Comparison of ENCODE assay signal across 8 mouse cellular contexts in the genomic region with DNA sequence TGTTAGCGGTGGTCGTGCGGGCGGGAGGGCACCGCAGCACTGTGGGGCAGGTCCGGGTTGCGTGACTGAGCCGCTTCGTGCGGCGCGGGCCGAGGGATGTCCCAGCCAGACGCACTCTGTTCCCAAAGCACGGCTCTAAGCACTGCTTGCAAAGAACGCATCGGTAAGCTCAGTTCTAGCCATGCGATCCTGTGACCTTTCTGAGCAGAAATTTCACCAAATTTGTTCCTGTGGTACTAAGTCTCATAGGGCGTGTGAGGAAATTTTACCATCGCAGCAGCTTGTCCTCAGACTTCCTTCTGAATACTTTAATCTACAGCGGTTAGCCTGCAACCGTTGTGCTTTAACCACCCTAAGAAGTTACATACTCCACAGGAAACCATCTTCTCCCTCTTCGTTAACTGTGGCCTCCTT. TPM values are rescaled to one million over a fixed set of nuclear protein-coding genes. Genes with fewer than 3 reads are reported as not detected.
DNase-seq lines count a peak whose midpoint lies in the region; ATAC-seq and TF ChIP-seq lines count a peak whose summit lies in the region.

No protein-coding gene starts in this region.

- peak overlapping the region; percentile 84 for H3K27ac ChIP-seq in kidney, embryonic 16.5 days (ENCODE audit: low read length)
- H3K27ac ChIP-seq in bone marrow, adult 2 months (ENCODE audit: control insufficient read depth, insufficient read depth, low read depth, low read length, poor library complexity): peak overlapping the region; percentile 100
- H3K27ac ChIP-seq in hindbrain, embryonic 10.5 days: peak overlapping the region; percentile 92

- H3K9me3 ChIP-seq in kidney, embryonic 16.5 days (ENCODE audit: low read length): no peaks in the 10 kb centered on the region
- no peaks in the 10 kb centered on the region for H3K9me3 ChIP-seq in hindbrain, embryonic 10.5 days

- no peak for DNase-seq in kidney, postnatal 4 days
- DNase-seq in hindbrain, embryonic 10.5 days (ENCODE audit: low spot score): no peak
- DNase-seq in ovary, postnatal 14 days (ENCODE audit: low spot score): no peak
- no peak for DNase-seq in gastrocnemius, adult 8-10 months (ENCODE audit: low spot score in 2 of 2)
- DNase-seq in left cerebral cortex, adult 18-20 months (ENCODE audit: low spot score in 2 of 2): no peak

- no peak for TF ChIP-seq POLR2A in bone marrow, adult 2 months (IDR thresholded peaks at IDR 0.05; ENCODE audit: borderline replicate concordance, control insufficient read depth, low read depth, low read length)

- no peaks in the 10 kb centered on the region for H3K27me3 ChIP-seq in kidney, embryonic 16.5 days (ENCODE audit: insufficient read depth, low read length)
- H3K27me3 ChIP-seq in hindbrain, embryonic 10.5 days (ENCODE audit: insufficient read depth, poor library complexity, severe bottlenecking): peaks cover 18% of the 10 kb centered on the region; the same call in 1 of the 2 replicates

- peak; percentile 69 for ATAC-seq in kidney, embryonic 16.5 days (ENCODE audit: low FRiP score, low TSS enrichment)
- peak; percentile 15 for ATAC-seq in megakaryocyte progenitor cell, adult 5-6 weeks (replicated peaks; ENCODE audit: poor library complexity)

- WGBS in kidney, embryonic 16.5 days: under 1% methylated on average over 23 of the region's 23 CpGs
- under 1% methylated on average over 23 of the region's 23 CpGs for WGBS in bone marrow, adult 2 months
- WGBS in hindbrain, embryonic 10.5 days: 1% methylated on average over 23 of the region's 23 CpGs

- peak overlapping the region; percentile 86 for H3K4me2 ChIP-seq in kidney, embryonic 16.5 days (replicated peaks; ENCODE audit: low read depth, low read length)

- peak overlapping the region; percentile 95 for H3K4me3 ChIP-seq in kidney, embryonic 16.5 days (ENCODE audit: low read length)
- peak overlapping the region; percentile 93 for H3K4me3 ChIP-seq in bone marrow, adult 2 months (replicated peaks; ENCODE audit: control insufficient read depth, low read depth, low read length)
- peak overlapping the region; percentile 86 for H3K4me3 ChIP-seq in hindbrain, embryonic 10.5 days

- H3K9ac ChIP-seq in kidney, embryonic 16.5 days (replicated peaks; ENCODE audit: low read length): peak overlapping the region; percentile 86

- H3K36me3 ChIP-seq in kidney, embryonic 16.5 days (ENCODE audit: insufficient read depth, low read length): peaks cover 17% of the 10 kb centered on the region; the same call in 1 of the 2 replicates
- peaks cover 30% of the 10 kb centered on the region for H3K36me3 ChIP-seq in hindbrain, embryonic 10.5 days

- H3K4me1 ChIP-seq in kidney, embryonic 16.5 days (ENCODE audit: insufficient read depth, low read length): peaks cover 14% of the 10 kb centered on the region; the same call in 1 of the 2 replicates
- H3K4me1 ChIP-seq in bone marrow, adult 2 months (ENCODE audit: control insufficient read depth, insufficient read depth, low read length): peaks cover 1% of the 10 kb centered on the region; the same call in 1 of the 2 replicates
- peaks cover 18% of the 10 kb centered on the region for H3K4me1 ChIP-seq in hindbrain, embryonic 10.5 days (replicated peaks)

- TF ChIP-seq CTCF in bone marrow, adult 2 months (IDR thresholded peaks at IDR 0.05; ENCODE audit: control insufficient read depth, insufficient read depth, low read length): no peak

RNA-seq across cellular contexts. Expression of gene Ankrd12, which starts 0.6 kb away (rescaled TPM):
- 24.1 and 28.0 TPM in 2 replicates for polyA plus RNA-seq in kidney, embryonic 16.5 days (2015; fragmentation: Nextera tagmentation; extraction: Ambion mirVana)
- 19.4 and 27.4 TPM in 2 replicates for polyA plus RNA-seq in bone marrow, adult 2 months (2011; ENCODE audit: insufficient read depth, insufficient read length, low replicate concordance, missing spikeins)
- polyA plus RNA-seq in hindbrain, embryonic 10.5 days (2016; fragmentation: Nextera tagmentation; extraction: Ambion mirVana): 15.9 and 20.2 TPM in 2 replicates
- 52.8 and 60.3 TPM in 2 replicates for total RNA-seq in megakaryocyte progenitor cell, adult 5-6 weeks (2015)
- 48.1 and 73.1 TPM in 2 replicates for total RNA-seq in megakaryocyte progenitor cell, adult 5-6 weeks (2017)
- total RNA-seq in gastrocnemius, adult 8-10 months (2022): 10 to 100 TPM; 13.3 to 20.2 (median 17.1) TPM
- 100 to 1,000 TPM; 355 to 356 TPM for total RNA-seq in left cerebral cortex, adult 18-20 months (2021)

RNA-seq across cellular contexts. Expression of gene Ndufv2, which starts 23.9 kb away (rescaled TPM):
- 385 and 423 TPM in 2 replicates for polyA plus RNA-seq in kidney, embryonic 16.5 days (2015; fragmentation: Nextera tagmentation; extraction: Ambion mirVana)
- polyA plus RNA-seq in bone marrow, adult 2 months (2011; ENCODE audit: insufficient read depth, insufficient read length, low replicate concordance, missing spikeins): 92.9 and 164 TPM in 2 replicates
- polyA plus RNA-seq in hindbrain, embryonic 10.5 days (2016; fragmentation: Nextera tagmentation; extraction: Ambion mirVana): 326 and 335 TPM in 2 replicates
- total RNA-seq in megakaryocyte progenitor cell, adult 5-6 weeks (2015): 238 and 242 TPM in 2 replicates
- total RNA-seq in megakaryocyte progenitor cell, adult 5-6 weeks (2017): 243 and 254 TPM in 2 replicates
- total RNA-seq in gastrocnemius, adult 8-10 months (2022): 100 to 1,000 TPM; 578 to 651 (median 630) TPM
- 100 to 1,000 TPM; 229 to 241 TPM for total RNA-seq in left cerebral cortex, adult 18-20 months (2021)

RNA-seq across cellular contexts. Expression of gene Washc1, which starts 33.9 kb away (rescaled TPM):
- 45.6 and 50.7 TPM in 2 replicates for polyA plus RNA-seq in kidney, embryonic 16.5 days (2015; fragmentation: Nextera tagmentation; extraction: Ambion mirVana)
- polyA plus RNA-seq in bone marrow, adult 2 months (2011; ENCODE audit: insufficient read depth, insufficient read length, low replicate concordance, missing spikeins): 24.4 and 47.4 TPM in 2 replicates
- polyA plus RNA-seq in hindbrain, embryonic 10.5 days (2016; fragmentation: Nextera tagmentation; extraction: Ambion mirVana): 31.8 and 34.5 TPM in 2 replicates
- total RNA-seq in megakaryocyte progenitor cell, adult 5-6 weeks (2015): 14.7 and 15.1 TPM in 2 replicates
- total RNA-seq in megakaryocyte progenitor cell, adult 5-6 weeks (2017): 22.5 and 29.8 TPM in 2 replicates
- 10 to 100 TPM; 14.5 to 20.8 (median 17.9) TPM for total RNA-seq in gastrocnemius, adult 8-10 months (2022)
- total RNA-seq in left cerebral cortex, adult 18-20 months (2021): 10 to 100 TPM; 43.5 to 43.7 TPM

RNA-seq across cellular contexts. Expression of gene Ddx11, which starts 45.9 kb away (rescaled TPM):
- polyA plus RNA-seq in kidney, embryonic 16.5 days (2015; fragmentation: Nextera tagmentation; extraction: Ambion mirVana): 22.4 and 25.4 TPM in 2 replicates
- polyA plus RNA-seq in bone marrow, adult 2 months (2011; ENCODE audit: insufficient read depth, insufficient read length, low replicate concordance, missing spikeins): 13.2 and 27.6 TPM in 2 replicates
- 22.8 and 26.9 TPM in 2 replicates for polyA plus RNA-seq in hindbrain, embryonic 10.5 days (2016; fragmentation: Nextera tagmentation; extraction: Ambion mirVana)
- 13.4 and 17.3 TPM in 2 replicates for total RNA-seq in megakaryocyte progenitor cell, adult 5-6 weeks (2015)
- total RNA-seq in megakaryocyte progenitor cell, adult 5-6 weeks (2017): 18.4 and 23.3 TPM in 2 replicates
- under 1 TPM; 0.11 to 0.81 (median 0.39) TPM for total RNA-seq in gastrocnemius, adult 8-10 months (2022)
- 1 to 10 TPM; 1.1 to 1.4 TPM for total RNA-seq in left cerebral cortex, adult 18-20 months (2021)

Comparison
In these comparisons a context has a peak if more than half of its experiments do, and no peak if none do; other contexts are left out.
1. RNA of gene Ankrd12, which starts 0.6 kb away (total RNA-seq): 355 to 356 TPM in left cerebral cortex, adult 18-20 months; 48.1 to 73.1 TPM in megakaryocyte progenitor cell, adult 5-6 weeks and 13.3 to 20.2 TPM in gastrocnemius, adult 8-10 months; every median in the first group is over 4 times any median in the second.
2. Peak in every context shown above with its lines, with median percentiles within 50 percentile points of each other: H3K27ac ChIP-seq and H3K4me3 ChIP-seq.